Mouse (Mus musculus): ENCODE data around the gene Shc3.
A peak's percentile ranks its signal among the peaks of the same experiment; 100 is the strongest.

Gene Shc3

DNA sequence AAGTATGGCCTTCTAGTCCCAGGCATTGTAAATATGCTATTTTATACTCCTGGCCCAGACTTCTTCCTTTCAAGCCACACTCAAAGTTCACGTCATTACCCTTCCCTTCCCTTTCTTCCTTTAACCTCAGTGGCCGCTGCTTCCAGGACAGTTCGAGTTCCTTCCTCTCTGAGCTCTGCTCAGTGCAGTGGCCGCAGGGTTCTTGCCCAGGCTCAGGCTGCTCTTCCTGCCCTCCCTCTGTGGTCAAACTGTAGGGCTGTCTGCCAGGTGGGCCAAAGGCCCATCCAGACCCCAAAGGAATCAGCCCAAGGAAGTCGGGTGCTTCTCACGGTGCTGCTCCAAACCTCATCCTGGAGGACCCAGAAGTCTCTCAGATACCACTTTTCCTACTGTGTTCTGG is 151.4 kb downstream of the Shc3 start:
- no peak for DNase-seq (ENCODE audit: low spot score in 2 of 2)

- no peak for DNase-seq (ENCODE audit: low spot score in 2 of 2)
Measured at GRCm38 (mm10) chr13:51416727-51417126, 152.5 kb downstream of the Shc3 start.

GRCm38 (mm10) chr13:51413461-51413860 is 155.8 kb downstream of the Shc3 start:
- DNase-seq (ENCODE audit: low spot score in 2 of 2) = no peak

GRCm38 (mm10) chr13:51411696-51412430 is 157.4 kb downstream of the Shc3 start:
- DNase-seq (ENCODE audit: low spot score in 2 of 2) = no peak

DNA sequence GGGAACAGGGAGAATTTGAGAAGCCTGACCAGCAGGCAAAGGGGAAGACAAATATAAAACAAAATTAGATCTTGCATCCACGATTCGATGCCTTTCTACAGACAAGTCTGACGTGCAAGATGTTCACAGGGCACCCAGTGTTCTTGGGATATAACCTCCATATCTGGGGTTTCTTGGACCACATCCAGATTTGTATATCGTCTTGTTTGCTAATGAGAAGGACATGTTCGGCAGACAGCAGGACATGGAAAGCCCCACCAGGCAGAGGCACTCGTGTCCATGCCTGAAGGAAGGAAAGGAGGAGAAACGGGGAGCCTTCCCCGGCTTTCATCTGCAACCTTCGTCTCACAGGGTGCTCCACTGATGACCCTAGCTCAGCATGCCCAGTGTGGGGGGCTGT is 158.0 kb downstream of the Shc3 start:
- no peak for DNase-seq (ENCODE audit: low spot score in 2 of 2)

DNA sequence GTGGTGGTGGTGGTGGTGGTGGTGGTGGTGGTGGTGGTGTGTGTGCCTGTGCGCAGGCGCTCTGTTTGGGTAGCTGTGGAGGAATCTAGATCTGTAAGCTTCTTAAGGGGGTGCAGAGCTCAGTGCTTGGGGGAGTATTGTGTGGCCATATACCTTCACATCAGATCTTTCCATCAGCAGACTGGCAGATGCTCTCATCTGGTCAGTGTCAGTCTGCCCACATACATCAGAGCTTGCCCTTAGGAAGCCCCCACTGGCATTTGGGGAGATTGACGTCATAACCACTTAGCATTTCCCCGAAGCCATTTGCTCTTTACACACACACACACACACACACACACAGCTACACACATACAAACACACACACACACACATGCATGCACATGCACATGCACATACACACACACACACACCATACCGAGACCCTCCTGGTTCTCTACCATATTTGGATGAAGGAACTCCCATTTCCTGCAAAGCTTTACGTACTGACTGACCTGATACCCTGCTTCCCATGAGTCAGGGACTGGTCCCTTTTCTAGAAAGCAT is 159.2 kb downstream of the Shc3 start:
- no peak for DNase-seq (ENCODE audit: low spot score in 2 of 2)

DNA sequence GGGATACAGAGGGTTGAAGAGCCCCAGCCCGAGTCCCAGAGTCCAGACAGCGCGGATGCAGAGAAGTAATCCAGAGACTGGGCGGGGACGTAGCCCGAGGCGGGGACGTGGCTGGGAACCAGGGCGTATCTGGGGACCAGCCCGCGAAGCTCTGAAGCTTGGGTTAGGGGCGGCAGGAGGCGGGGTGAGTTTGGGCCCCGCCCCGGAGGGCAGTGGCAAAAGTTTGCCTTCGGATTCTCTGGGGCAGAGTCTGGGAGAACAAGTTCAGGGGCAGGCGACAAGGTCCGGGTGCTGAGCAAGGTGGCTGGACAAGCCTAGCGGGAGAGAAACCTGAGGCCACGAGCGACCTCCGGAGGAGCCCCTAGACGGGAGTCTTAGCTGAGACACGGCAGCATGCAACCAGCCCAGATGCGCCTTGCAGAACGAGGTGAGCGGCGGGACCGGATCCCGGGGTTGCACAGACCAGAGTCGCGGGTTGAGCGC is 160.7 kb downstream of the Shc3 start, which contains the start of gene S1pr3:
Gene S1pr3, plus strand, starts transcription at position 121 of the 483 bp plus-strand sequence.
- DNase-seq (ENCODE audit: low spot score in 2 of 2) = peak; percentile 70 to 72

- no peak for DNase-seq (ENCODE audit: low spot score in 2 of 2)
Measured at GRCm38 (mm10) chr13:51407541-51408217, 161.5 kb downstream of the Shc3 start.

GRCm38 (mm10) chr13:51405731-51406320 is 163.4 kb downstream of the Shc3 start:
- DNase-seq (ENCODE audit: low spot score in 2 of 2) = no peak

DNA sequence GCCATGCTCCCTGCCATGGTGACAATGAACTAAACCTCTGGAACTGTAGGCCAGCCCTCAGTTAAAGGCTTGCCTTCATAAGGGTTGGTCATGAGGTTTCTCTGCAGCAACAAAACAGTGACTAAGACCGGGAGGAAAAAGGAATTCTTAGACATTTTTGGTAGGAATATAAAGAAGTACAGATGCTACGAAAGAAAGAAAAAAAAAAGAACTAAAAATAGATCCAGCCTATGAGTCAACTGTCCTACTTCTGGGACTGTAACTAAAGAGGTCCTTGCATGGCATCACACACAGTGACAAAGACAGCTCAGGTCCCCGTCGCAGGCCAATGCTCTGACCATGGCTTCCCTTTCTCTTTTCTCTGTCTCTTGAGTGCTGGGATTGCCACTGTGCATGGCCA is 164.7 kb downstream of the Shc3 start:
- no peak for DNase-seq (ENCODE audit: low spot score in 2 of 2)

DNA sequence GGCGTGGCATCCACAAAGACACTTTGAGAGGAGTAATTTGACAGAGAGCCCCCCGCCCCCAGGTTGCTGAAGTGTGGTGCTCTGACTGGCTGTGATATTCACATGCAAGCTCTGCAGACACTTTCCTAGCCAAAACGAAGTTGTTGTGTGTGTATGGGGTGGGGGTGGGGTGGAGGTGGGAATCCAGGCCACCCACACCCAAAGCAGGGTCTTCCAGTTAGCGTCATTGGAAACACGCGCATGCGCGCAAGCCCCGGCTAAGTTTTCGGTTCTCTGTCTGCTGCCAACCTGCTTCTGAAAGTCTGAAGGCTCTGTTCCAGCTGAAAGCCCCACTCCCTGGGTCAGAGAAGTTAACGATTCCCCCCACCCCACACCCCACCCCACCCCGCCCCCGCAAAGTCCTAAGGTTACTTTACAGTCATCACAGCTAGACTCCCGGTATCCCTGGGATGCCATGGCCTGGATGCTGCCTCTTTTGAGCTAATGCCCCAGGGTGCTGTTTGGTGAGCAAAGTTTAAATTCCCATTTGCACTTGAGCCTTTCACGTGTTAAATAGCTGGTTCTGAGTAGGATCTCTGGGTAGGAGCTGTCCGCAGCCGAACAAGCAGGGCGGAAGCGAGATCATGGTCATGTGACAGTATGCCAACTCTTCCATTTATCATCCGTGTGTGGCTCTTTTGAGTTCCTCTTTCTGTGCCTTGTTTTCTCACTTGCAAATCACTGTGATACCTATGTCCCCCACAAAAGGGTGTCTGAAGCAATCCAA is 168.3 kb downstream of the Shc3 start:
- DNase-seq (ENCODE audit: low spot score in 2 of 2) = no peak

DNA sequence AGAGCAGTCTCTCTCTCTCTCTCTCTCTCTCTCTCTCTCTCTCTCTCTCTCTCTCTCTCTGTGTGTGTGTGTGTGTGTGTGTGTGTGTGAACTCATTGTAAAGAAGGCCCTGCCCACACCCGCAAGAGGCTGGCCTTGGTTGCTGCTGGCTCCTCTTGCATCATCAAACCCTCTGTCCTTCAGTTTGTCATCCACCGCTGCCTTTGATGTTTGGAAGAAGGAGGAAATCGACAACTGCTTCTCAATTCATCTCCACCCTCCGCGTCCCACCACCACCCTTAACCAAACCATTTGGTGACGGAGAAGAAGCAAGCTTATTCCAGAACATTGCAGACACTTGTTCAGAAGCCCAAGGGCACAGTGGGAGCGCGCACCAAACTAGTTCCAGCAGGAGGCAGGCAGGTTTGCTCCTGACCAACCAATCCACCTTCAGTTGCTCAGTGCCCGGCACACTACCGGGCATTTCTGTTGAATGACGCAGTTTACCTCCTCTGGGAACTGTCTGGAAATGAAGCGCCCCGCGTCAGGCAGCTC is 169.0 kb downstream of the Shc3 start:
- DNase-seq (ENCODE audit: low spot score in 2 of 2) = no peak

DNA sequence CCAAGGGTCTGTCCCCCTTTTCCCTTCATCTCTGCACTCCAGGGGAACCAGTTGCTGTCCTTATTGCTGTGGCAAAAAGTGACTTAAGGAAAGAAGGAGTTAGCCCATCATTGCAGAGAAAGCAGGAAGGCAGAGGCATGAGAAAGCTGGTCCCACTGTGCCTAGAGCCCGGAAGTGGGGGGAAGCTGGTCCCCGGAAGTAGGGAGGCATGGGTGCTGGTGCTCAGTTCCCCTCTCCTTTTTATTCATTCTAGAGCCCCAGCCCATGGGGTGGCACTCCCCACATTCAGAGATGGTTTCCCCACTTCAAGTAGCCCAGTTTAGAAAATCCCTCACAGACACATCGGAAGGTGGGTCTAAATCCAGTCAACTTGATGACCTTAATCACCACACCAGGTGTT is 169.7 kb downstream of the Shc3 start:
- no peak for DNase-seq (ENCODE audit: low spot score in 2 of 2)

DNA sequence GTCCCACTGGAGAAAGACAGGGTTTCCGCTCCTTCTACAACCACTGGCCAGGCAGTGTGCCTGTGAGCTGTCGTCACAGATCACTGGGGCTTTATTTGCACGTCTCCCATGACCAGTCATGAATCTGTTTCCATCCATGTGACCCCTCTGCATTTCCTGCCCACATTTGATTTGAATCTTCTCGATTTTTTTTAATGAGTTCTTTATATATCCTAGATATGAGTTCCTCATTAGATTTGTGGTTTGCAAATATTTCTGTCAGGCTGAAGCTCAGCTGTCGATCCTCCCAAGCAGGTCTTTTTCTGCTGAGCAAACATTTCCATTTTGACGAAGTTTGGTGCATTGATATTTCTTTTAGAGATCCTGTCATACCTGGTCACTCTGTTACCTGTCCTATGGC is 171.4 kb downstream of the Shc3 start:
- DNase-seq (ENCODE audit: low spot score in 2 of 2) = no peak

DNA sequence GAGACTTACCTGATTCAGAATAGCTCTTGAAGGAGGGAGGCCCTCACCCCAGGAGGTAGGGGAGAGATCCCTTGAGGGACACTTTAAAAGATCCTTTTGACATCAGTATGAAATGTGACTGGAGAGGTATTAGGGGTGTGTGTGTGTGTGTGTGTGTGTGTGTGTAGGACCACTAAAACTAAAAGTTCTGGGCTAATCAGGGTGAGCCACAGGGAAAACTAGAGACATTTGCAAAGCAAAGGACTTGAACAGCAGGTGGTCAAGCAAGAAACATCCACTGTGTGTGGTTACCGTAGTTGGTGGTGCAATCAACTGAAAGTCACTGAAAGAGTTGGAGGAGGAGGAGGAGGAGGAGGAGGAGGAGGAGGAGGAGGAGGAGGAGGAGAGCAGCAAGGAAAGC is 177.0 kb downstream of the Shc3 start:
- DNase-seq (ENCODE audit: low spot score in 2 of 2) = no peak

GRCm38 (mm10) chr13:51391359-51391916 is 177.8 kb downstream of the Shc3 start:
- DNase-seq (ENCODE audit: low spot score in 2 of 2) = no peak

DNA sequence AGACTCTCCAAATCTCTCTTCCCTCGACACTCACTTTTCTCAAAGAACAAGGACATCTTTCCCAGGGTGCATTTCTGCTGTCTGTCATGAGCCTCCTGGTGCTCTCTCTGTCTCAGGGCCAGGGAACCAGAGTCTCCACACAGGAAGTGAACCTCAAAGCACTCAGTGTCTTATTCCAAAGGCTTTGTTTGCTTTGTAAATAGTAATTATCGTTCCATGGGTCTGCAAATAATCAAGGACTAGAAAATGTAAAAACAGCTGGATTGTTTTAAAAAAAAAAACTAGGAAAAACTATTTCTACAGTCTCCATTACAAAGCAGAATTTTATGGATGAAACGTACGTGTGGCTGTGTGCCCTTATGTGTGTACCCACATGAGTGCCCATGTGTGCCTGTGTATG is 178.8 kb downstream of the Shc3 start:
- no peak for DNase-seq (ENCODE audit: low spot score in 2 of 2)

- no peak for DNase-seq (ENCODE audit: low spot score in 2 of 2)
Measured at GRCm38 (mm10) chr13:51387908-51388307, 181.3 kb downstream of the Shc3 start.

- no peak for DNase-seq (ENCODE audit: low spot score in 2 of 2)
Measured at GRCm38 (mm10) chr13:51384899-51385298, 184.3 kb downstream of the Shc3 start.

GRCm38 (mm10) chr13:51381498-51381897 is 187.7 kb downstream of the Shc3 start:
- DNase-seq (ENCODE audit: low spot score in 2 of 2) = no peak
